8 mouse cellular contexts compared by ENCODE assay signal in the genomic region with DNA sequence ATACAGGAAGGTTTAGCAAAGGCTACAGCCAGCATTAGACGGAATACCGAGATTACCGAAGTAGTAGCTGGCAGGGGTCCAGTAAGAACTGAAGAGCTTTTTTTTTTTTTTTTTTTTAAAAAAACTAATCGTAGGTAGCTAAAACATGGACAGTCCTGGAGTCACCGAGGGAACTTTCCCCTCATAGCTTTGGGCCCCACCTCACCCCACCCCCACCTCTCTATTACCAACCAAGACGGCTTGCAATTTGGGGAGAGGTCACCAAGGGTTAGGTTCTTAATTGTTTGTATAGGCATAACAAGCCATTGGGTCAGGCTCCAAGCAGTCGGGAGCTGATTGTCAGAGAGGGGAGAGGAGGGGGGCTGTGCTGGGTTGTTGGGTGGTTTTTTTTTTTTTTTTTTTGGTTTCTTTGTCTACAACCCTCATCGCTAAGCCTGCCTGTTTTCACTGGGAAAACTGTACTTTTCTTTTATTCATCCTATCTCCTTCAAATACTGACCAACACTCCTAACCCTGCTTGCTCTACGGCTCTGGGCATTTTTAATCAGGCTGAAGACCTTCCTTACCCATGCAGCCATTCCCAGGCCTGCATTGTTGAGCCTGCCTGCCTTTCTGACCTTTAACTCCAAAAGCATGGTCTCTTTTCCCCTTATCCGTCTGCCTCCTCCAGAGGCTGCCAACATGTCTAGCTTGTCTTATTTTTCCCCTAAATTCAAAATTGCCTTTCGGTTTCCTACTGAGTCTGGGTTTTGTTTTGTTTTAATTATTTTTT. TPM values are rescaled to one million over a fixed set of nuclear protein-coding genes. Genes with fewer than 3 reads are reported as not detected.
DNase-seq lines count a peak whose midpoint lies in the region; ATAC-seq and TF ChIP-seq lines count a peak whose summit lies in the region.

No protein-coding gene starts in this region.

- H3K9me3 ChIP-seq in MEL (replicated peaks; ENCODE audit: insufficient read depth, low read length): no peaks in the 10 kb centered on the region
- no peaks in the 10 kb centered on the region for H3K9me3 ChIP-seq in heart, embryonic 16.5 days (replicated peaks; ENCODE audit: control insufficient read depth, low read length)
- H3K9me3 ChIP-seq in midbrain, embryonic 10.5 days (replicated peaks): no peaks in the 10 kb centered on the region

- TF ChIP-seq POLR2A in MEL (IDR thresholded peaks at IDR 0.05; ENCODE audit: control insufficient read depth in 1 of 2, insufficient read depth in 1 of 2, low read depth in 1 of 2, low read length in 2 of 2, poor library complexity in 1 of 2): no peak

- H3K4me3 ChIP-seq in MEL (ENCODE audit: control insufficient read depth in 1 of 2, insufficient read depth in 1 of 2, low read depth in 2 of 2, low read length in 2 of 2): peak overlapping the region; percentile 13 to 76
- peak overlapping the region; percentile 90 for H3K4me3 ChIP-seq in heart, embryonic 16.5 days (ENCODE audit: low read length)
- peak overlapping the region; percentile 73 for H3K4me3 ChIP-seq in midbrain, embryonic 10.5 days

- peak overlapping the region; percentile 91 for H3K9ac ChIP-seq in MEL (ENCODE audit: control insufficient read depth, low read depth, low read length, poor library complexity, severe bottlenecking)
- peak overlapping the region; percentile 91 for H3K9ac ChIP-seq in heart, embryonic 16.5 days (ENCODE audit: low read length)

- TF ChIP-seq RAD21 in MEL (IDR thresholded peaks at IDR 0.05; ENCODE audit: low read depth, low read length): no peak

- H3K4me1 ChIP-seq in MEL (ENCODE audit: control insufficient read depth in 1 of 2, insufficient read depth in 2 of 2, low read length in 2 of 2): peaks cover 5% of the 10 kb centered on the region in 2 experiments
- peaks cover 11% of the 10 kb centered on the region for H3K4me1 ChIP-seq in heart, embryonic 16.5 days (ENCODE audit: control insufficient read depth, insufficient read depth, low read length)
- H3K4me1 ChIP-seq in midbrain, embryonic 10.5 days: peaks cover 54% of the 10 kb centered on the region

- H3K4me2 ChIP-seq in heart, embryonic 16.5 days (ENCODE audit: low read depth, low read length): peak overlapping the region; percentile 94

- peaks cover 3 to 23% of the 10 kb centered on the region in 2 experiments for H3K36me3 ChIP-seq in MEL (ENCODE audit: control insufficient read depth in 1 of 2, insufficient read depth in 2 of 2, low read length in 2 of 2)
- peaks cover 3% of the 10 kb centered on the region; the same call in 1 of the 2 replicates for H3K36me3 ChIP-seq in heart, embryonic 16.5 days (ENCODE audit: control insufficient read depth, insufficient read depth)
- peaks cover 19% of the 10 kb centered on the region for H3K36me3 ChIP-seq in midbrain, embryonic 10.5 days

- peak; percentile 71 for DNase-seq in heart, adult 11 months
- DNase-seq in heart, adult 18-20 months: no peak
- no peak for DNase-seq in MEL (ENCODE audit: low read depth, low spot score)
- peak; percentile 77 for DNase-seq in midbrain, embryonic 10.5 days (ENCODE audit: low spot score)
- DNase-seq in adrenal gland, postnatal 36 days: no peak
- DNase-seq in frontal cortex, postnatal 10 days (ENCODE audit: low spot score in 2 of 2): no peak

- H3K79me2 ChIP-seq in MEL (ENCODE audit: control insufficient read depth, insufficient read depth, low read length, poor library complexity): peaks cover 16% of the 10 kb centered on the region

- 11% methylated on average over 11 of the region's 11 CpGs for WGBS in heart, embryonic 16.5 days
- under 1% methylated on average over 11 of the region's 11 CpGs for WGBS in midbrain, embryonic 10.5 days

- H3K27me3 ChIP-seq in MEL (ENCODE audit: control insufficient read depth in 1 of 2, insufficient read depth in 2 of 2, low read length in 2 of 2): no peaks in the 10 kb centered on the region
- H3K27me3 ChIP-seq in heart, embryonic 16.5 days (ENCODE audit: control insufficient read depth, insufficient read depth, low read length): no peaks in the 10 kb centered on the region
- no peaks in the 10 kb centered on the region for H3K27me3 ChIP-seq in midbrain, embryonic 10.5 days (ENCODE audit: low read depth, poor library complexity, severe bottlenecking)

- no peak; a peak in 2 of 4 replicates for TF ChIP-seq EP300 in MEL (IDR thresholded peaks at IDR 0.05; ENCODE audit: low read depth in 1 of 2, low read length in 2 of 2)

- peak overlapping the region; percentile 97 for H3K27ac ChIP-seq in MEL (ENCODE audit: control insufficient read depth, low read depth, low read length)
- H3K27ac ChIP-seq in heart, embryonic 16.5 days (ENCODE audit: low read length): peak overlapping the region; percentile 100
- H3K27ac ChIP-seq in midbrain, embryonic 10.5 days (replicated peaks): peak overlapping the region; percentile 98

- ATAC-seq in heart, embryonic 16.5 days (replicated peaks; ENCODE audit: extremely low read depth, insufficient read depth, low FRiP score): peak; percentile 12
- no peak for ATAC-seq in granulocyte monocyte progenitor cell, adult 5-6 weeks (replicated peaks; ENCODE audit: poor library complexity, severe bottlenecking)

- TF ChIP-seq CTCF in MEL (IDR thresholded peaks at IDR 0.05 in 2 of 3, conservative IDR thresholded peaks at IDR 0.05 in 1 of 3; ENCODE audit: control insufficient read depth in 1 of 3, insufficient read depth in 1 of 3, low read depth in 2 of 3, low read length in 3 of 3, poor library complexity in 1 of 3, severe bottlenecking in 1 of 3): no peak

TF ChIP-seq in MEL, 35 proteins besides CTCF, POLR2A, EP300 and RAD21:
- TF ChIP-seq KAT2A (conservative IDR thresholded peaks at IDR 0.05; ENCODE audit: low read depth, low read length) (no peak), POLR2AphosphoS5 (IDR thresholded peaks at IDR 0.05; ENCODE audit: borderline replicate concordance, low read depth, low read length) (no peak), MXI1 (IDR thresholded peaks at IDR 0.05; ENCODE audit: low read depth, low read length) (no peak), GATA1 (IDR thresholded peaks at IDR 0.05; ENCODE audit: low read depth, low read length) (no peak), USF2 (IDR thresholded peaks at IDR 0.05; ENCODE audit: borderline replicate concordance in 1 of 2, insufficient read depth in 1 of 2, low read depth in 1 of 2, low read length in 2 of 2) (no peak), ETS1 (IDR thresholded peaks at IDR 0.05; ENCODE audit: low read depth, low read length) (0 out of 2 replicates have a peak, but pooled peaks have one; percentile 35), NELFE (IDR thresholded peaks at IDR 0.05; ENCODE audit: low read depth, low read length) (no peak), TAL1 (IDR thresholded peaks at IDR 0.05; ENCODE audit: low read length) (no peak), MAZ (IDR thresholded peaks at IDR 0.05; ENCODE audit: low read depth, low read length) (no peak), MYB (IDR thresholded peaks at IDR 0.05; ENCODE audit: low read depth, low read length) (no peak), ZC3H11A (IDR thresholded peaks at IDR 0.05; ENCODE audit: low read depth, low read length) (no peak), TCF12 (IDR thresholded peaks at IDR 0.05; ENCODE audit: low read depth, low read length) (no peak), CHD2 (IDR thresholded peaks at IDR 0.05; ENCODE audit: low read length) (no peak), ZNF384 (IDR thresholded peaks at IDR 0.05; ENCODE audit: low read depth, low read length) (peak; percentile 95), MEF2A (IDR thresholded peaks at IDR 0.05; ENCODE audit: extremely low read depth, insufficient replicate concordance, low read depth, low read length, poor library complexity, severe bottlenecking) (no peak), JUND (IDR thresholded peaks at IDR 0.05; ENCODE audit: low read depth, low read length) (no peak), SMC3 (IDR thresholded peaks at IDR 0.05; ENCODE audit: low read depth, low read length) (no peak), CHD1 (IDR thresholded peaks at IDR 0.05; ENCODE audit: low read depth, low read length) (peak; percentile 79; the same call in 1 of the 2 replicates), USF1 (IDR thresholded peaks at IDR 0.05; ENCODE audit: low read depth, low read length) (no peak), MAFK (IDR thresholded peaks at IDR 0.05; ENCODE audit: borderline replicate concordance, low read depth, low read length) (no peak), MAX (IDR thresholded peaks at IDR 0.05; ENCODE audit: low read length) (no peak), SIN3A (IDR thresholded peaks at IDR 0.05; ENCODE audit: low read length) (peak; percentile 45; the same call in 1 of the 2 replicates), GABPA (IDR thresholded peaks at IDR 0.05; ENCODE audit: low read depth, low read length) (no peak), MYC (IDR thresholded peaks at IDR 0.05; ENCODE audit: low read depth, low read length) (0 out of 2 replicates have a peak, but pooled peaks have one; percentile 5), RCOR1 (IDR thresholded peaks at IDR 0.05; ENCODE audit: low read depth, low read length) (peak; percentile 79), ZKSCAN1 (IDR thresholded peaks at IDR 0.05; ENCODE audit: low read depth, low read length) (peak; percentile 53; the same call in 1 of the 2 replicates), BHLHE40 (IDR thresholded peaks at IDR 0.05; ENCODE audit: borderline replicate concordance, low read depth, low read length) (no peak)

RNA-seq across cellular contexts. Expression of a gene that starts 0.8 kb away (rescaled TPM):
- under 1 TPM; 0.44 to 0.62 TPM for total RNA-seq in heart, adult 18-20 months (2021)
- total RNA-seq in MEL (2012; rRNA removed): 57.8 and 59.9 TPM in 2 replicates
- 10 to 100 TPM; 34.2 to 51.2 TPM for polyA plus RNA-seq in MEL (2012; ENCODE audit: insufficient read depth in 1 of 2, insufficient read length in 2 of 2, low read depth in 1 of 2, low replicate concordance in 2 of 2, missing spikeins in 1 of 2)
- 46.3 and 56.0 TPM in 2 replicates for polyA plus RNA-seq in heart, embryonic 16.5 days (2015; fragmentation: Nextera tagmentation; extraction: Ambion mirVana)
- 103 and 112 TPM in 2 replicates for polyA plus RNA-seq in midbrain, embryonic 10.5 days (2016; fragmentation: Nextera tagmentation; extraction: Ambion mirVana)
- 43.8 and 51.2 TPM in 2 replicates for total RNA-seq in granulocyte monocyte progenitor cell, adult 5-6 weeks (2014; fragmentation: Nextera tagmentation)
- total RNA-seq in granulocyte monocyte progenitor cell, adult 5-6 weeks (2017): 93.0 and 100 TPM in 2 replicates
- total RNA-seq in adrenal gland, postnatal 36 days (2021): 1 to 10 TPM; 3.4 to 3.7 TPM

Comparison
In these comparisons a context has a peak if more than half of its experiments do, and no peak if none do; other contexts are left out.
1. DNase-seq: peak in heart, adult 11 months (single experiment) and midbrain, embryonic 10.5 days (single experiment); none in heart, adult 18-20 months (0 of 2), MEL (single experiment), adrenal gland, postnatal 36 days (0 of 2) and frontal cortex, postnatal 10 days (0 of 2).
2. RNA of a gene that starts 0.8 kb away (total RNA-seq): 43.8 to 100 TPM in granulocyte monocyte progenitor cell, adult 5-6 weeks and 57.8 to 59.9 TPM in MEL; 3.4 to 3.7 TPM in adrenal gland, postnatal 36 days and 0.44 to 0.62 TPM in heart, adult 18-20 months; every median in the first group is over 4 times any median in the second.
3. Peak in every context shown above with its lines, with median percentiles within 50 percentile points of each other: H3K27ac ChIP-seq and H3K4me3 ChIP-seq.